Mouse (Mus musculus) thymus, adult 2 months (tissue): ENCODE measurements around the gene Prpf38b.

ENCODE experiments used
- CTCF ChIP-seq: fragments of 200-500 bp; IDR thresholded peaks from 2 replicates; pipeline ENCODE4 v1.5.1; 2012; ENCODE audit warnings: mild to moderate bottlenecking, control low read depth, low read length, moderate library complexity, borderline replicate concordance; ENCODE audit not compliant: control insufficient read depth, poor library complexity, insufficient read depth; ENCODE audit errors: extremely low read depth
- POLR2A ChIP-seq: fragments of 200-500 bp; IDR thresholded peaks from 2 replicates; pipeline ENCODE4 v1.6.1; 2012; ENCODE audit warnings: mild to moderate bottlenecking, low read length, control low read depth, moderate library complexity; ENCODE audit not compliant: control insufficient read depth, poor library complexity, insufficient read depth; ENCODE audit errors: extremely low read depth

GRCm38 (mm10) chr3:108900147-108900546, 11.4 kb downstream of the Prpf38b start:
- no peak for TF ChIP-seq CTCF
- no peak for TF ChIP-seq POLR2A
